Mouse (Mus musculus): ENCODE measurements at regions not wholly inside any gene's neighbourhood (a gene's known extent, or its start where the extent isn't known, plus 50 kb on each side); places are given as distances from the start of the nearest gene placed in this dataset.

DNA sequence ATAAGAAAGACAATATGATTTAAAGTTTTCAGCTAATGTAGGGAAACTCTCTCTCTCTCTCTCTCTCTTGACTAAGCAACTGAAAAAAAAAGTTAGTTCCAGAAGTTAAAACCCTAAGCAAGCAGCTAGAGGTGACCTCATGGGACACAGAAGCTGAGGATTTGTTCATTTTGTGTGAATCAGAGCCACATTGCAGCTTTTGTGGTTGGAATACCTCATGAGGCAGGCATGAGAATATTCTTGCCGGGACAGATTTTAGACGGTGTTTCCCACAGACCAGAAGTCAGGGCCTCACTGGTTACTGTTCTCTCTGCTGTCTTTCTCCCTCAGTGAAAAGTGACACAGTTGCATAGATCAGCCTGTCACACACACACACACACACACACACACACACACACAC is 107.3 kb downstream of the Dact1 start:
- H3K36me3 ChIP-seq (ENCODE audit: control insufficient read depth, insufficient read depth, low read length): no peaks in the 10 kb centered on the region
- H3K4me1 ChIP-seq (ENCODE audit: control insufficient read depth, insufficient read depth, low read length): no peaks in the 10 kb centered on the region
- H3K9me3 ChIP-seq (ENCODE audit: control insufficient read depth, low read length): no peaks in the 10 kb centered on the region
- no peak overlapping the region for H3K4me3 ChIP-seq (ENCODE audit: low read depth, low read length)
- WGBS: 95% methylated on average over 2 of the region's 2 CpGs
- no peak overlapping the region for H3K9ac ChIP-seq (ENCODE audit: low read length)
- no peak overlapping the region for H3K4me2 ChIP-seq (ENCODE audit: low read depth, severe bottlenecking)
- ATAC-seq (ENCODE audit: insufficient number of reproducible peaks, low FRiP score, low TSS enrichment, low read depth) (no peak), DNase-seq (ENCODE audit: low spot score) (no peak)
- H3K27ac ChIP-seq (replicated peaks; ENCODE audit: low read depth, low read length): no peak overlapping the region
- no peaks in the 10 kb centered on the region for H3K27me3 ChIP-seq (ENCODE audit: control insufficient read depth, insufficient read depth, low read length)

DNA sequence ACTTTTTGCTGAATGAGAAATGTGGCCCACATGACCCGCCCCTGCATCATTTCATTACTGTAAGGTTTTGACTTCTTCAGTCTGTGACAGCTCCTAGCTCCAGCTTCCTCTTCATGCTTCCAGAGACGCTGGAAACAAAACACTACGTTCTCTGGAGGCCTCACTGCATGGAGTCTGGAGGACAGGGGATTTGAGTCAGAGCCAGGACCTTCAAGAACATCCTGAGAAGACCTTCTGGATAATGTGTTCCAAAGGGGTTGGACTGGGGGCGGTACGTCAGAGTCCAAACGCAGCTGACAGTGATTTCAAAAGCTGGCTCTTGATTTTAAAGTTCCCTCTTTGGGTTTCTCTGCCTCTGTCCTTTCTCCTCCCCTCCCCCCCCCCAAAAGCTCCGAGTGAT is 108.5 kb downstream of the Dact1 start:
- Histone ChIP-seq H3K27me3 (ENCODE audit: control insufficient read depth, insufficient read depth, low read length) (no peaks in the 10 kb centered on the region), H3K9ac (ENCODE audit: low read length) (no peak overlapping the region), H3K4me1 (ENCODE audit: control insufficient read depth, insufficient read depth, low read length) (no peaks in the 10 kb centered on the region), H3K9me3 (ENCODE audit: control insufficient read depth, low read length) (no peaks in the 10 kb centered on the region), H3K27ac (replicated peaks; ENCODE audit: low read depth, low read length) (no peak overlapping the region), H3K4me2 (ENCODE audit: low read depth, severe bottlenecking) (no peak overlapping the region), H3K36me3 (ENCODE audit: control insufficient read depth, insufficient read depth, low read length) (no peaks in the 10 kb centered on the region), H3K4me3 (ENCODE audit: low read depth, low read length) (no peak overlapping the region)
- ATAC-seq (ENCODE audit: insufficient number of reproducible peaks, low FRiP score, low TSS enrichment, low read depth) (no peak), DNase-seq (ENCODE audit: low spot score) (no peak)
- WGBS: 68% methylated on average over 7 of the region's 7 CpGs

DNA sequence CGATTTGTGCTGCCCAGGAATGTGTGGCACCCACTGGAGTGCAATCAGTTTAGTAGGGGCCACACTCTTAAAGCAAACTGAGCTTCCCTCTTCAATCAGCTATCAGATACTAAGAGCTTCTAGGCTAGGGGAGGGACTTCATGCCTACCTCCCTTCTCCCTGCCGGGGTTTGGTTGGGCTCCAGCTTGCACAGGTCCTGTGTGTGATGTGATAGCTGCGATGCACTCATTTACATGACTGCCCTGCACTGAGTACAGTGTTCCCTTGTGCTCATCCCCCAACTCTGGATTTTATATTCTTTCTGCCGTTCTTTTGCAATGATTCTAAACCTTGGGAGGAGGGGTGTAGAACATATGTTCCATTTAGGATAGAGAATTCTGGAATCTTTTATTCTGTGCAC is 109.5 kb downstream of the Dact1 start:
- 75% methylated on average over 4 of the region's 4 CpGs for WGBS
- no peak for DNase-seq (ENCODE audit: low spot score)

DNA sequence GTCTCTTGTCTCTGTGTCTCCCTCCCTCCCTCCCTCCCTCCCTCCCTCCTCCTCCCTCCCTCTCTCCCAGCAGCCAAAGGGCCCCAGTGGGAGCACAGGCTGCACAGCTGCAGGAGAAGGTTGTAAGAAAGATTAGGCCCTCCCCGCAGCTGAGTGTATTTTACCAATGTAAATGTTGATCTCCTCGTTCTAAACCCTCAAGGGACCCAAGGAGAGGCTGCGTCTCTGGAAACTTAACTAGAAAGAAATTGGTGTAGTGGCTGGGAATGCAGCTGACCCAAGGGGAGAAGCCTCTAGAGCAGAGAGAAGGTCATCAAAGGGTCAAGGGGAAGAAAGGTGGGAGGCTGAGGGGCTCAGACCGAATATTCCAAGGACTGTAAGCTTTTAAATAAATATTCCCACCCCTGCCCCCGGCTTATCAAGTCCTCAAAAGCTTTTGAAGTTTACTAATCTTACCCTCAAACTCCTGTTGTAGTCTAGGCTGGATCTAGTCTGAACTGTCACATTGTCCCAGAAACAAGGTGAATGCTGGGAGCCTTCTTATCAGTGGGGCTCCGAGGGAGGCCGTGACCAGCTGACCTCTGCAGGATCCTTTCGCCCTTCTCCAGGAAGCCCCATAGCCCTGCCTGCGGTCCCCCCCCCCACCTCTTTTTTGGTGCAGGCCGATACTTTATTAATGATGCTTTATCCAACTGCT is 116.5 kb downstream of the Dact1 start:
- 24% methylated on average over 10 of the region's 10 CpGs for WGBS
- H3K4me3 ChIP-seq (ENCODE audit: low read depth, low read length): no peak overlapping the region
- H3K36me3 ChIP-seq (ENCODE audit: control insufficient read depth, insufficient read depth, low read length): no peaks in the 10 kb centered on the region
- no peaks in the 10 kb centered on the region for H3K9me3 ChIP-seq (ENCODE audit: control insufficient read depth, low read length)
- H3K4me1 ChIP-seq (ENCODE audit: control insufficient read depth, insufficient read depth, low read length): peaks cover 6% of the 10 kb centered on the region; the same call in 1 of the 2 replicates
- H3K27me3 ChIP-seq (ENCODE audit: control insufficient read depth, insufficient read depth, low read length): no peaks in the 10 kb centered on the region
- H3K4me2 ChIP-seq (ENCODE audit: low read depth, severe bottlenecking): no peak overlapping the region
- DNase-seq (ENCODE audit: low spot score) (no peak), ATAC-seq (ENCODE audit: insufficient number of reproducible peaks, low FRiP score, low TSS enrichment, low read depth) (no peak)
- H3K9ac ChIP-seq (ENCODE audit: low read length): no peak overlapping the region
- H3K27ac ChIP-seq (replicated peaks; ENCODE audit: low read depth, low read length): no peak overlapping the region

More for the DNA sequence above, 109.5 kb downstream of the Dact1 start:
- Histone ChIP-seq H3K9ac (ENCODE audit: low read length) (no peak overlapping the region), H3K36me3 (ENCODE audit: control insufficient read depth, insufficient read depth, low read length) (no peaks in the 10 kb centered on the region), H3K4me2 (ENCODE audit: low read depth, severe bottlenecking) (no peak overlapping the region), H3K9me3 (ENCODE audit: control insufficient read depth, low read length) (no peaks in the 10 kb centered on the region), H3K4me1 (ENCODE audit: control insufficient read depth, insufficient read depth, low read length) (no peaks in the 10 kb centered on the region), H3K27ac (replicated peaks; ENCODE audit: low read depth, low read length) (no peak overlapping the region), H3K27me3 (ENCODE audit: control insufficient read depth, insufficient read depth, low read length) (no peaks in the 10 kb centered on the region), H3K4me3 (ENCODE audit: low read depth, low read length) (no peak overlapping the region)
- peak; percentile 54; the same call in 1 of the 2 replicates for ATAC-seq (ENCODE audit: insufficient number of reproducible peaks, low FRiP score, low TSS enrichment, low read depth)

DNA sequence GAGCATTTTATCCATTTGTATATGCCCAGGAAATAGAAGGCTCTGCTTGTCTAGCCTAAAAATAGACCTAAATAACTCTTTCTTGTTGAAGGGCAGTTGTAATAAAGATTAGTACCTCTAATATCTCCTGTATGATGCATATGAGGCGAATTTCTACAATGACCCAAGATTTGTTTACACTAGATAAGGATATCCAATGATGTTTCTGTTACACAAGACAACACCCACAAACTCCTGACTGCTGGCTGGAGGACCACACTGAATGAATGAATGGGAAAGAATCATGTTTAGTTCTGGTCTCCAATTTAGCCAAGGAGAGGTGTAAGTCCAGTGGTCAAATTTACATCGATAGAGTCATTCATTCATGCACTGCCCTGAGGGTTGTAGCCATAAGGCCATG is 118.3 kb downstream of the Dact1 start:
- WGBS: 88% methylated on average over 2 of the region's 2 CpGs
- DNase-seq (ENCODE audit: low spot score) (no peak), ATAC-seq (ENCODE audit: insufficient number of reproducible peaks, low FRiP score, low TSS enrichment, low read depth) (no peak)
- H3K9me3 ChIP-seq (ENCODE audit: control insufficient read depth, low read length): no peaks in the 10 kb centered on the region
- peaks cover 10% of the 10 kb centered on the region; the same call in 1 of the 2 replicates for H3K4me1 ChIP-seq (ENCODE audit: control insufficient read depth, insufficient read depth, low read length)
- H3K36me3 ChIP-seq (ENCODE audit: control insufficient read depth, insufficient read depth, low read length): no peaks in the 10 kb centered on the region
- H3K27ac ChIP-seq (replicated peaks; ENCODE audit: low read depth, low read length): no peak overlapping the region
- H3K9ac ChIP-seq (ENCODE audit: low read length): no peak overlapping the region
- H3K27me3 ChIP-seq (ENCODE audit: control insufficient read depth, insufficient read depth, low read length): no peaks in the 10 kb centered on the region
- no peak overlapping the region for H3K4me2 ChIP-seq (ENCODE audit: low read depth, severe bottlenecking)
- no peak overlapping the region for H3K4me3 ChIP-seq (ENCODE audit: low read depth, low read length)

DNA sequence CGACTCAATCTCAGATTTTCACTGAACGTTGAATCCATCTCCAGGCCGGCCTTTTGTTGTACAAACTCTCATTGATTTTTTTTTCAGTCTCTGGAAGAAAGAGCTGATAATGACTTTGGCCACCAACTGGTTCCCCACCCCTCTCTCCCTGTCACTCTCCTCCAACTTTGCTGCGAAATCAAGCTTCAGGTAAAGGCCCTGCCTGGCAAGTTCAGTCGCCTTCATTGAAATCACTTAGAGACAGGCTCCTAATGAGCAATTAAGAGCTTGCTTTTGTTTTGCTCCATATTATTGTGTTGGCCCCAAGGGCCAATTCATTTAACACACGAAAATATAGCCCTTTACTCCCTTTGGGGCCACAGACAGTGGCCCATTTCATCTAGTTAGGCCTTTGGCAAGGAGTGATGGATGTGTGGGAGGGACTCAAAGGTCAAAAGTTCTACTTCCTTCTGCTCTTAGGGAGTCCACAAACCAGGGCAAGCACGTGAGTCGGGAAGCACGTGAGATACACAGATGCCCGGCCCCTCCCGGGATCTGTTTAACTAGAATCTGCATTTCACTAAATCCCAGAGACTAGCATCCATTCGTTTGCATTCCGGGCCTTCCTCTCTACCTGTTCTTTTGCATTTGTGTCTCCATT is 120.0 kb downstream of the Dact1 start:
- WGBS: 21% methylated on average over 13 of the region's 13 CpGs
- peaks cover 16% of the 10 kb centered on the region; the same call in 1 of the 2 replicates for H3K4me1 ChIP-seq (ENCODE audit: control insufficient read depth, insufficient read depth, low read length)
- no peaks in the 10 kb centered on the region for H3K9me3 ChIP-seq (ENCODE audit: control insufficient read depth, low read length)
- no peaks in the 10 kb centered on the region for H3K27me3 ChIP-seq (ENCODE audit: control insufficient read depth, insufficient read depth, low read length)
- H3K9ac ChIP-seq (ENCODE audit: low read length): no peak overlapping the region
- no peak overlapping the region for H3K4me3 ChIP-seq (ENCODE audit: low read depth, low read length)
- ATAC-seq (ENCODE audit: insufficient number of reproducible peaks, low FRiP score, low TSS enrichment, low read depth): no peak
- H3K27ac ChIP-seq (replicated peaks; ENCODE audit: low read depth, low read length): no peak overlapping the region
- no peak overlapping the region for H3K4me2 ChIP-seq (ENCODE audit: low read depth, severe bottlenecking)
- no peaks in the 10 kb centered on the region for H3K36me3 ChIP-seq (ENCODE audit: control insufficient read depth, insufficient read depth, low read length)
- DNase-seq (ENCODE audit: low spot score): no peak

DNA sequence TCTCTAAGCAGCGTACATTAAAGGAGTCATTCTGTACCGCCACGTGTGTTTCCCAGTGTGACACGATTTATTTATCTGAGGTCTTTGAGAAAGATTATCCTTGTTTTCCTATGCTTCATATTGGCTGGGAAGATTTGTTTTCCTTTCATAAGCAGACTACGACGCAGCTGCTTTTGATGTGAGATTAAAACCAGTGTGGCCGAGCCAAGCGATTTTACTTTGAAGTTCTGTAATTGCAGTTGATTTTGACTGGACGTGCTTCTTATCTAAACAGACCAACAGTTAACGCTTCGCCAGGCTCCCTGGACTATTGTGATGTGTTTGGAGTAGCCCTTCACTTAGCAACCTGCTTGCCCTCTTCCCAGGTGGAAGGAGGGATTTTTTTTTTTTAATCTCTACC is 120.6 kb downstream of the Dact1 start:
- Histone ChIP-seq H3K36me3 (ENCODE audit: control insufficient read depth, insufficient read depth, low read length) (no peaks in the 10 kb centered on the region), H3K4me3 (ENCODE audit: low read depth, low read length) (no peak overlapping the region), H3K9ac (ENCODE audit: low read length) (no peak overlapping the region), H3K27me3 (ENCODE audit: control insufficient read depth, insufficient read depth, low read length) (no peaks in the 10 kb centered on the region), H3K27ac (replicated peaks; ENCODE audit: low read depth, low read length) (no peak overlapping the region), H3K9me3 (ENCODE audit: control insufficient read depth, low read length) (no peaks in the 10 kb centered on the region), H3K4me1 (ENCODE audit: control insufficient read depth, insufficient read depth, low read length) (peaks cover 16% of the 10 kb centered on the region; the same call in 1 of the 2 replicates), H3K4me2 (ENCODE audit: low read depth, severe bottlenecking) (no peak overlapping the region)
- ATAC-seq (ENCODE audit: insufficient number of reproducible peaks, low FRiP score, low TSS enrichment, low read depth) (no peak), DNase-seq (ENCODE audit: low spot score) (no peak)
- WGBS: 26% methylated on average over 11 of the region's 11 CpGs

DNA sequence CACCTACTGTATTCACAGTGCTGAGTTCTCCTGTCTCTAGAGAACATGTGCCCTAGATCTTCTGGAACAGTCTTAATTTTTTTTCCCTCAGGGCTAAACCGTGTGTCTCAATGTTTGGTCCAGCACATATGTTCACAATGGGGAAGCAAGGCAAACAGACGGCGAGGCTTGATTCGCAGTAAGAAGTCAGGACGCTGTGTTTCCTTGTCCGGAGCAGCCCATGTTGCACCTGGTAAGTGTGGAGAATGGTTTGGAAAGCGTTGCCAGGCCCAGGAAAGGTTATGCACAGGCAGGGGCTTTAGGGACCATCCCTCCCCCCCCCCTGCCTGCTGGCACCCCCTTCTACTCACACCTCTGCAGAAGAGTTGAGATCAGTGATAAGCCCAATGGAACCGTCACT is 121.4 kb downstream of the Dact1 start:
- Histone ChIP-seq H3K27me3 (ENCODE audit: control insufficient read depth, insufficient read depth, low read length) (no peaks in the 10 kb centered on the region), H3K9me3 (ENCODE audit: control insufficient read depth, low read length) (no peaks in the 10 kb centered on the region), H3K27ac (replicated peaks; ENCODE audit: low read depth, low read length) (no peak overlapping the region), H3K4me1 (ENCODE audit: control insufficient read depth, insufficient read depth, low read length) (peaks cover 16% of the 10 kb centered on the region; the same call in 1 of the 2 replicates), H3K4me2 (ENCODE audit: low read depth, severe bottlenecking) (no peak overlapping the region), H3K4me3 (ENCODE audit: low read depth, low read length) (no peak overlapping the region), H3K9ac (ENCODE audit: low read length) (no peak overlapping the region), H3K36me3 (ENCODE audit: control insufficient read depth, insufficient read depth, low read length) (no peaks in the 10 kb centered on the region)
- ATAC-seq (ENCODE audit: insufficient number of reproducible peaks, low FRiP score, low TSS enrichment, low read depth) (no peak), DNase-seq (ENCODE audit: low spot score) (no peak)
- WGBS: 47% methylated on average over 8 of the region's 8 CpGs

All from limb, embryonic 11.5 days (tissue).